Mouse (Mus musculus) heart, adult 8-10 months (tissue): ENCODE results near the gene Pom121l2. TPM values are rescaled to one million over a fixed set of nuclear protein-coding genes. Genes with fewer than 3 reads are reported as not detected.

ENCODE experiments used
- DNase-seq: peaks from one replicate; pipeline ENCODE4 v3.0.0; 2022; ENCODE audit warnings: low spot score
- total RNA-seq, 4 experiments: library from RNA; stranded (reverse); gene quantifications; 2 replicates each; pipeline ENCODE4 v1.2.4; 2022

Gene Pom121l2
- total RNA-seq, 4 experiments from 2014 or later, result not detected

DNA sequence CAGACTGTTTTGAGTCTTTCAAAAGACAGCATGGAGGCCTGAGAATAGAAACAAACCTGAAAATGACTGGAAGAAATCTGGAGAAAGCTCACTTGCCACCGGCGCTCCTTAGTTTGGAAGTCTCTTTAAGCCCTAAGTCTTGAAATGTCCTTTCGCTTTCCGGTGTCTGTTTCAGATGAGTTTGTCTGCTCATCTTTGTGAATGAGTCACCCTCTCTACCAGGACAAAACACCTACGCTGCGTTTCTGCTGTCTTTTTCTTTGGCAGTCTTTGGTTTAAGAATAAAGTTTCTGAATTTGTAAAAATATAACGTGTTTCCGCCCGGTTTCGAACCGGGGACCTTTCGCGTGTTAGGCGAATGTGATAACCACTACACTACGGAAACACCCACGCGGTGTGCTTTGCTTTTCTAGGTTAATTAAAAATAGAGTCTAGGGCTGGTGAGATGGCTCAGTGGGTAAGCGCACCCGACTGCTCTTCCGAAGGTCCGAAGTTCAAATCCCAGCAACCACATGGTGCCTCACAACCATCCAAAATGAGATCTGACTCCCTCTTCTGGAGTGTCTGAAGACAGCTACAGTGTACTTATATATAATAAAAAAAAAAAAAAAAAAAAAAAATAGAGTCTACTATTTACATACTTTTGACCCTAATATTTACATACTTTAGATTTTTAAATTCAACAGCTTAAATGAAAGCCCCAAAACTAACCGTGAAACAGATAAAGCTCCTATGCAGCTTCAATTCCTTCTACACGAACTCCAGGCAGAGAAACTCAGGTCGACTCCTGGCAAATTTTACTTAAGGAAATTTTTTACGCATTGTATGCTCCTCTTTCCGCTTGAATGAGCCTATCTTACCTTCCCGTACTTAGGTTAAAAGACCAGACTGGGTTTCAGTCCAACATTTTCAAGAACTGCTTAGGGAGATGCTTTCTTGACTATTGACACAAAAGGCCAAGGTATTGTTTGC lies 34.8 kb downstream of the Pom121l2 start:
- peak; percentile 77 for DNase-seq

DNA sequence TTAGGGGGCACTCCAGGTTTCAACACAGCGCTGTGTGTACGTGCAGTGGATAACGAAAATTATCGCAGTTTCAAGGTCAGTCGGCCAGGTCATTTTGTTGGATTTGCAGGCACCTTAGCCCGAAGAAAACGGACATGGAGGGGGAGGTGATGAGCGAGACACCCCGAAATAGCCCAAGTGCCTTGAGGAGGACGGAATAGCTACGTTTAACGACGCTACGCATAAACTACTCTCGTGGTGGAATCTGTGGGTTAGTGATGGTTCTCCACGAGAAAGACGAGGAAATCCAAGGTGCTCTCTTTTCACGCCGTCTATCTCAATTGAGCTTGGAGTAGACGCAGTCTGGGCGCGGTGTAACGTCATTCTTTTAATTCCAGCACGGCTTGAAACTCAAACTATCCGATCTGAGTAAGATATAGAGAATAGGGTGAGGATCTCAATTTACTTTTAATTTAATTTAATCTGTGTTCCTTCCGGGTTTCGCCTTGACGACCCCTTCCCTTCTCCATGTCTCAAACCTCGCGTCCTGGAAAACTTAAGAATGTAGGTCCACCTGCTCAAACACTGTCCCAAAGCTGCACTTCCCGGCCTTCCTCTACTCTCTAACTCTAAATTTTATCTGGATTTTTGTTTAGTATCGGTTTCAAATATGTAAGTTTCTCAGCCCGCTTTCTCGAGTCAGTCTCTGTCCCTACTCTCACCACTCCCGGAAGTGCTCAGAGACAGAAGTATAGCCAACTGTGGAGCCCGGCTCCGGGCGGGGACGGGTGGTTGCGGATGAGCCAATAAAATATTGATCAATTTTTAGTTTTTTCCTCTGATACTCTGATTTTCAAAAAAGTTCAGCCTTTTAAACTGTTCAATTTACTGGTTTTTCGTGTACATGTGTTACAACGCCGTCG lies 39.2 kb downstream of the Pom121l2 start:
- no peak for DNase-seq

DNA sequence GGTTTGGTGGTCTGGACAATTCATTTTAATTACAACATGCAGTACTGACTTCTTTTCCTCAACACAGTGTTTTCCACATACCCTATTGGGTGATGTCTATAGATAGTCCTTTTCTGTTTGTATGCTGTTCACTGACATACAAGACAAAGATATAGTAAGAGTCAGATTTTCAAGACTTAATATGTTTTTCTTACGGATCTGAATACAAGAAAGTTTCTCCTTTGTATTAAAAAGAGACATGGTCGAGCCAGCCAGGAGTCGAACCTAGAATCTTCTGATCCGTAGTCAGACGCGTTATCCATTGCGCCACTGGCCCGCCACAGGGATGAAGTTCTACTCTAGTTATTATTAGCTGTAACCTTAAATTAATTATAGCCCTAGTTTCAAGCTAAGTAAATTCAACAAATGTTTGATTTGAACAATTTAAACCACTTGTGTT lies 39.9 kb downstream of the Pom121l2 start:
- DNase-seq, result peak; percentile 90

DNA sequence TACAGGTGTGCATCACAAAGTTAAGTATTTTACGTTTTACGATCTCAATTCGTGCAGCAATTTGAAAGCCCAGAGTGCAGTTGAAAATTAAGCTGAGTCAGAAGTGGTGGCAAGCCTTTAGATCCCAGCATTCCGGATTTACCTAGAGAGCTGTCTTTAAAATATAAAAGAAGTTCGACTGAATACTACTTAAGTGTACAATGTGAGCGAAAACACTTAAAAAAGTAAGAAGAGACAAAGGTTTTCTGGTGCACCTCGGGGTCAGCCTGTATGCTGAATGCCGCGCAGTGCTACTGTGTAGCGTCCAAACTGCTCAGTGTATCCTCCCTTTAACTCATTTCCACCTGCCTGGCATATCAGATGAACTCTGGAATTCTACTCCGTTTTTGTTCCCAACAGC lies 40.6 kb downstream of the Pom121l2 start:
- DNase-seq, result no peak

GRCm38 (mm10) chr13:22022241-22022640 lies 41.2 kb downstream of the Pom121l2 start:
- DNase-seq, result peak; percentile 92

DNA sequence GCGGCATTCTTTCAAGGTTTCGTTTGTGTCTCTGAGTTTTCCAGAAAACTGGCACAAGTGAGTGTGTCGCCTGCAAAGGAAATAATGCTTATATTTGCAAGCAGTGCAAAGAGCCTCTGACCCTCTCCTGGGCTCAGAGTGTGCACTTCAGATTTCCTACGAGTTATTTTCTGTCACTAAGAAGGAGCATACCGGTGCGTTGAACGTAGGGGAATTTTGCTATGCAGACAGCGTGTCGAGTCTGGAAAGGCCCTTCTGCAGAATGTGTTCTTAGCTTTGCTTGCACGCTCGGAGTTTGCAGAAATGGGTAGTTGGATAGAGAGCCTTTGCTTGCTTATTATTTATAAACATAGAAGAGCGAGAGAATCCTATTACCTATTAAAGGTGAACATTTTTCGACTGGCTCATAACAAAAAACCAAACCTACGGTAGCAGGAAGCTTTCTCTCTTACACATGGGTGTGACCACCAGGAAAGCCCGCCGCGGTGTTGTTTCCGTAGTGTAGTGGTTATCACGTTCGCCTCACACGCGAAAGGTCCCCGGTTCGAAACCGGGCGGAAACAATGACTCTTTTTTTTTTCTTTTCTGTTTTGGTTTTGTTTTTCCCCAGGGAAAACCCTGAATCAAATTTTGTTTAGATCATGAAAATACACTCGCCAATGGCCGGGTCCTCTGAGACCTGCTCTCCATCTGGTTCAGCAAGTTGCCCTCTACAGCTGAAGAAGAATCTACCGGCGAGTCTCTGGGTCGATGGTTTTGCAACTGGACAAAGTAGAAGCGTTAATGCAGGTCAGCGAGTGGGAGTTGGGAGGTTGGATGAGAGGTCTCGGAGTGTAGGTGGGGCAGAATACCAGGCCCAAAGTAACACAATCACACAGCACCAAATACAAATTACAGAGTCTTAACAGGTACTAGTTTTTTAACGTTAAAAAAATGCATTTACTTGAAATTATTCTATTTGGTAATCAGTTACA lies 45.4 kb downstream of the Pom121l2 start:
- DNase-seq, result peak; percentile 88

- DNase-seq, result peak; percentile 96
These were observed 47.9 kb downstream of the Pom121l2 start for GRCm38 (mm10) chr13:22028673-22029460.

DNA sequence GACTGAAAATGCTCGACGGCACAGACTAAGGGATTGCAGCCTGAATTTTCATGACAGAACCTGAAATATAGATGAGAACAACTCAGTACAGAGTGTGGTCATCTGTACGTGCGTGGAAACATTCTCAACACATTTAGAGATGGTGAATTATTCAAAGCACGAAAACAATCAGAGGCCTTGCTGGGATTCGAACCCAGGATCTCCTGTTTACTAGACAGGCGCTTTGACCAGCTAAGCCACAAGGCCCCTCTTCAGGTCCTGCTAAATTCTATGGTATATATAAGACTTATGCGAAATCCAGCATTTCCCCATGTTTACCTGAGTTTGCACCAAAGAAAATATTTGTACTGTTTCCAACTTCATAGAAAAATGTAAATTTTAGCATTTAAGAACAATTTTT lies 48.9 kb downstream of the Pom121l2 start:
- no peak for DNase-seq

GRCm38 (mm10) chr13:22030493-22030892 lies 49.5 kb downstream of the Pom121l2 start:
- no peak for DNase-seq

DNA sequence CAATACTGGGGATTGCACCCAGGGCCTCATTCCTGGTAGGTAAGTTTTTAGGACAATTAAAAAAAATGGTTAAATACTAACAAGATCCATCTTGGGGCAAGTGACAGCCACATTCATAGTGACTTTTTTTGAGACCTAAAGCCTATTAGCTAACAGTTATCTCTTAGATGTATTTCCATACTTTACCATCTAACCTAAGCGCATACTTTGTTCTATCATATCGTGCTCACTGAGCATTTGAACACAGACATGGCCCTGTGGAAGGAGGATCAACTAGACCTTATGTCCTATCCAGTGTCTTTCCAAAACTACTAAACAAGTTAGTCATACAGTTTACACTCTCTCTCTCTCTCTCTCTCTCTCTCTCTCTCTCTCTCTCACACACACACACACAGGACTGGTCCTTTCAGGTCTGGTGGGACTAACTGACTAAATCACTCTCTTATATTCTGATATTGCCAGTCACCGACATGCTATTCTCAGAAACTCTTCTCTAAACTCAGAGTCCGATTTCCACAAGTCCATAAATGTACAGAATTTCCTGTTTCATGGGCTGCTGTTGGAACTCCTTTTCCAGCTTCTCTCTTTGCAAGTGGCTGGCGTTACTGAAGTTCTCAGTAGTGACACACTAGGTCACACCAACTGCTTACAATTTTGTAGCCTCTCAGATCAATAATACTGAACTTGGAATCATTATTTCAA lies 52.9 kb downstream of the Pom121l2 start:
- DNase-seq, result no peak

DNA sequence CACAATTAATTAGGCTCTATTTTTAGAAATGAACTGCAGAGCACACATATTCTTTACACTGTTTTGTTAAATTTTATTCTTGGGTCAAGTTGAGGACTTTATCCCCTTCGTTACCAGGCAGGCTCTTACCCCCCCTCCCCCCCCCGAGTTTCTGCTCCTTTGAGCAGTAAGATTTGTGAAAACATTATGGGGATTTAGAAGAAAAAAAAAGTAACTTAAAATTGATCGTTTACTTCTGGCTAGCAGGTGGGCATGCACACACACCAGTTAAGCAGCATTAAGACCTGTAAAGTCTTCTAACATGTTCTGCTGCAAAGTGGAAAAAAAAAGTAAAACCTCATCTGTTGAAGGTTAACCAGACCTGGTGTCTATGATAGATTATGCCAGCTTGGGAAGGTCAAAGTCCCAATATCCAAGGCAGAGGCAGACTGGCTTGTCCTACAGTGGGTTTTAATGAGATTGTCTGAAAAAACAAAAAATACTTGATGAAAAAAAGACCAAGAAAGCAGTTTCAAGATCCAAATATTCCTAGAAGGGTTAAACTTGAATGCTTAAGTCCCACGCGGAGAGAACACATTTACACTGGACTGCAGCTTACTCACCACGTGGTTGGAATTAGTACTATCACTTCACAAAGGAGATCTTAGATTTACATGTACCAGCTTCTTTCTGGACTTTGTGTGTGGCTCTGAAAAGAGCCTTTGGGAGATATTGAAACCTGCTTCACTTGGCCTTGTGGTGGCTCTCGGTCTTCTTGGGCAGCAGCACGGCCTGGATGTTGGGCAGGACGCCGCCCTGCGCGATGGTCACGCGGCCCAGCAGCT lies 53.7 kb downstream of the Pom121l2 start:
- DNase-seq, result no peak

DNA sequence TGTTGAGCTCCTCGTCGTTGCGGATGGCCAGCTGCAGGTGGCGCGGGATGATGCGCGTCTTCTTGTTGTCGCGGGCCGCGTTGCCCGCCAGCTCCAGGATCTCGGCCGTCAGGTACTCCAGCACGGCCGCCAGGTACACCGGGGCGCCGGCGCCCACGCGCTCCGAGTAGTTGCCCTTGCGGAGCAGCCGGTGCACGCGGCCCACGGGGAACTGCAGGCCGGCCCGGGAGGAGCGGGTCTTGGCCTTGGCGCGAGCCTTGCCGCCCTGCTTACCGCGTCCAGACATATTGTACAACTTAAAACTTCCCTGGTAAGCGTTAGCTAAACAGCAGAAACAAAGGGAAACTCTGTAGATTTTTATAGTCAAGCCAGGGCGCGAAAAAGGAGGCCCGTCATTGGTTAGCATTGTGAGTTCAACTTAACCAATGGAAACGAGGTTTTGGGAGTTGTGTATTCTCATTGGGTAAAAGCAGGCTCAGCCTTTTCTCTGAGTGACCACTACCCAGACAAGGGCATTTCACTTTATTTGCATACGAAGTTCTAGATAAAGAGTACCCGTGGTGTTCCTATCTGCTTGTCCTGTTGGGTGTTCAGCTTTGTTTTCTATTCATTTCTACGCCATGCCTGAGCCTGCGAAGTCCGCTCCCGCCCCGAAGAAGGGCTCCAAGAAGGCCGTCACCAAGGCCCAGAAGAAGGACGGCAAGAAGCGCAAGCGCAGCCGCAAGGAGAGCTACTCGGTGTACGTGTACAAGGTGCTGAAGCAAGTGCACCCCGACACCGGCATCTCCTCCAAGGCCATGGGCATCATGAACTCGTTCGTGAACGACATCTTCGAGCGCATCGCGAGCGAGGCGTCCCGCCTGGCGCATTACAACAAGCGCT lies 54.5 kb downstream of the Pom121l2 start, which contains the start of the genes Hist1h2ah and Hist1h2bk:
Gene Hist1h2ah (minus strand): TSS at position 302 of the 882 bp plus-strand sequence.
Gene Hist1h2bk (plus strand): TSS at position 604 of the 882 bp plus-strand sequence.
- DNase-seq, result peak; percentile 95

DNA sequence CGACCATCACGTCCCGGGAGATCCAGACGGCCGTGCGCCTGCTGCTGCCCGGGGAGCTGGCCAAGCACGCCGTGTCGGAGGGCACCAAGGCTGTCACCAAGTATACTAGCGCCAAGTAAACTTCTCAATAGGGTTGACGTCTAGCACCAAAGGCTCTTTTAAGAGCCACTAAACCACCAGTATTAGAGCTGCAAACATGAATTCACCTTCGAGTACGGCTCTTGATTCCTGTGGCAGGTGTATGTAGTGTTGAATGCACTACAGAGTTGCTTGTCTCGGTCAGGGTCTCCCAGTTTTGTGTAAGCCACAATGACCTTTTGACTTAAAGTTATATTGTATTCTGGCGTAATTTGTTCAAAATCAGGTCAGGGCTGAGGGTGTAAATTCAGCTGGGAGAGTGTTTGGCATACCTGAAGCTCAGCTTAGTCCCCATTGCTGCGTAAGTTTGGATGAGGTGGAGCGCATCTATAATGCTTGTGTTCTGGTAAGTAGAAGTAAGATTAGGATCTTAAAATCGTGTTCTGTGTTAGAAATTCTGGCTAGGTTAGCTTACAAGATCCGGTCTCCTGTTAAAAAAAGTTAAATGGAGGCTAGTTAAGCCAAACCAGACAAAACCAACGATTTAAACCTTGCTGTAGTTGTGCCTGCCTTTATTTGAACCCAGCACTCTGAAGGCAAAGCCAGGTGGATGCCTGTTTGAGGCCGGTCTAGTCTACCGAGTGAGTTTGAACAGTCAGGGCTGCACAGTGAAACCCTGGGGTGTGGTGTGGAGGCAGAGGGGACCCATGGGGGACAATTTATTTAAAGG lies 55.4 kb downstream of the Pom121l2 start:
- DNase-seq, result no peak

DNA sequence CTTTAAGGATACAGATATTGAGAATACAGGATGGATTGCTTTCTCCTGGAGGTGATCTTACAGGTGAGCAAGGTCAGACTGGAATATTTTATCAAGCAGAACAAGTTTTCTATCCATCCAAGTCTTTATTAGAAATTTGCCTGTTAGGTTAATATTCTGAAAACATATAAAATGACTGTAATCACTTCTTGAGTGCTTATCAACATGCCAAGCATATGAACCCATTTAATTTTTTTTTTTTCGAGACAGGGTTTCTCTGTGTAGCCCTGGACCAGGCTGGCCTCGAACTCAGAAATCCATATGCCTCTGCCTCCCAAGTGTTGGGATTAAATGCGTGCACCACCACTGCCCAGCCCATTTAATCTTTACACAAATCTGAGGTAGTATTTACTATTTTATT lies 56.0 kb downstream of the Pom121l2 start:
- no peak for DNase-seq

DNA sequence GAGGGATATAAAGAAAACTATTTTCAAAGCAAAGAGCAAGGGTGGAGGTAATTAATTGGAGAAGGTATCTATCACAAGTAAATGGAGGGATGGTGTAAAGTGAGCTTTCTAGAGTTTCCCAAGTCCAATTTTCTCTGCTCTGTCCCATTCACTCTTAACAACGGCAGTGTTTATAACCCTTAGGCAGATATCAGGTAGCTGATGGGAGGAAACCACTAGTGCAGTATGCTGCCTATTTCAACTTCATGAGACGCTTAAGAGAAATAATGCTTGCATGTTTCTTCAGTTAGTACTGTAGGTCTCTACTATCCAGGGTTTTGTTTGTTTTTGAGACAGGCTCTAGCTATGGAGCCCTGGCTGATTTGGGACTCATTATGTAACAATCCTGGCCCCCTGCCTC lies 56.4 kb downstream of the Pom121l2 start:
- no peak for DNase-seq
